ENCODE assay signal across 9 mouse cellular contexts in genomic region chr7:142435524-142435923, GRCm38 (mm10). TPM values are rescaled to one million over a fixed set of nuclear protein-coding genes. Genes with fewer than 3 reads are reported as not detected.
A peak's percentile ranks its signal among the peaks of the same experiment; 100 is the strongest.
DNase-seq lines count a peak whose midpoint lies in the region; ATAC-seq lines count a peak whose summit lies in the region.
"Had no signal": no experiment of that assay in that cellular context is flagged by ENCODE, and none has a peak within 500 bp of the region (broad histone marks: within the 10 kb centered on the region; RNA-seq: fewer than 3 reads in every experiment).

No protein-coding gene starts in this region.

- H3K9ac ChIP-seq in kidney, embryonic 16.5 days (replicated peaks; ENCODE audit: low read length), result 0 out of 2 replicates have a peak overlapping the region, but pooled peaks have one; percentile 9

- H3K27ac ChIP-seq in kidney, embryonic 16.5 days (ENCODE audit: low read length), result no peak overlapping the region

- H3K36me3 ChIP-seq in kidney, embryonic 16.5 days (ENCODE audit: insufficient read depth, low read length), result no peaks in the 10 kb centered on the region

- no peak overlapping the region for H3K4me3 ChIP-seq in kidney, embryonic 16.5 days (ENCODE audit: low read length)

- no peaks in the 10 kb centered on the region for H3K9me3 ChIP-seq in kidney, embryonic 16.5 days (ENCODE audit: low read length)

- H3K4me1 ChIP-seq in kidney, embryonic 16.5 days (ENCODE audit: insufficient read depth, low read length), result peaks cover 22% of the 10 kb centered on the region

- no peaks in the 10 kb centered on the region for H3K27me3 ChIP-seq in kidney, embryonic 16.5 days (ENCODE audit: insufficient read depth, low read length)

- 25% methylated on average over 4 of the region's 4 CpGs for WGBS in kidney, embryonic 16.5 days

- ATAC-seq in kidney, embryonic 16.5 days (ENCODE audit: low FRiP score, low TSS enrichment), result no peak
- peak; percentile 63 for ATAC-seq in neutrophil, adult 5-6 weeks (ENCODE audit: extremely low read depth, insufficient number of reproducible peaks, low FRiP score, poor library complexity, severe bottlenecking)

- no peak overlapping the region for H3K4me2 ChIP-seq in kidney, embryonic 16.5 days (replicated peaks; ENCODE audit: low read depth, low read length)

- peak; percentile 70 to 72 for DNase-seq in B cell, adult 2 months
- peak; percentile 46 for DNase-seq in MEL-GATA-1-ER (ENCODE audit: extremely low read depth, low read depth)
- peak; percentile 84 for DNase-seq in cerebellum, adult 9-10 months
- peak; percentile 64 for DNase-seq in gastrocnemius, postnatal 10 days
- DNase-seq in liver, result peak; percentile 64
- DNase-seq in thymus, postnatal 14 days, result peak; percentile 85

RNA-seq across cellular contexts. Expression of gene Syt8, which starts 0.9 kb away (rescaled TPM):
- under 1 TPM in 1 of 2 experiments, not detected in 1; 0.36 TPM for total RNA-seq in gastrocnemius, postnatal 10 days (2021)
- polyA plus RNA-seq in kidney, embryonic 16.5 days (2015; fragmentation: Nextera tagmentation; extraction: Ambion mirVana), result 2.3 and 4.0 TPM in 2 replicates
- total RNA-seq in neutrophil, adult 5-6 weeks (2017), result 1.4 and 3.2 TPM in 2 replicates

RNA-seq across cellular contexts. Expression of gene Tnni2, which starts 6.1 kb away (rescaled TPM):
- over 10,000 TPM; 11,296 to 12,937 TPM for total RNA-seq in gastrocnemius, postnatal 10 days (2021)
- 11.9 and 12.0 TPM in 2 replicates for polyA plus RNA-seq in kidney, embryonic 16.5 days (2015; fragmentation: Nextera tagmentation; extraction: Ambion mirVana)
- 18.2 and 31.9 TPM in 2 replicates for total RNA-seq in neutrophil, adult 5-6 weeks (2017)

RNA-seq across cellular contexts. Expression of gene Lsp1, which starts 25.1 kb away (rescaled TPM):
- total RNA-seq in gastrocnemius, postnatal 10 days (2021), result 10 to 100 TPM; 14.4 to 24.4 TPM
- polyA plus RNA-seq in kidney, embryonic 16.5 days (2015; fragmentation: Nextera tagmentation; extraction: Ambion mirVana), result 141 and 156 TPM in 2 replicates
- total RNA-seq in neutrophil, adult 5-6 weeks (2017), result 1,761 and 1,798 TPM in 2 replicates

RNA-seq across cellular contexts. Expression of gene Ctsd, which starts 47.7 kb away (rescaled TPM):
- total RNA-seq in gastrocnemius, postnatal 10 days (2021), result 100 to 1,000 TPM; 249 to 254 TPM
- 398 and 453 TPM in 2 replicates for polyA plus RNA-seq in kidney, embryonic 16.5 days (2015; fragmentation: Nextera tagmentation; extraction: Ambion mirVana)
- 408 and 447 TPM in 2 replicates for total RNA-seq in neutrophil, adult 5-6 weeks (2017)

RNA-seq across cellular contexts. Expression of gene Gm49369, which starts 53.1 kb away (rescaled TPM):
- 1 to 10 TPM in 1 of 2 experiments, not detected in 1; 1.0 TPM for total RNA-seq in gastrocnemius, postnatal 10 days (2021)
- polyA plus RNA-seq in kidney, embryonic 16.5 days (2015; fragmentation: Nextera tagmentation; extraction: Ambion mirVana), result 4.4 TPM in 1 of 2 replicates, not detected in the other
- total RNA-seq in neutrophil, adult 5-6 weeks (2017), result 494 and 495 TPM in 2 replicates
- polyA plus RNA-seq: heart, embryonic 16.5 days had no signal

Comparison
In these comparisons a context has a peak if more than half of its experiments do, and no peak if none do; other contexts are left out.
1. RNA of gene Tnni2, which starts 6.1 kb away (total RNA-seq): 11,296 to 12,937 TPM in gastrocnemius, postnatal 10 days; 18.2 to 31.9 TPM in neutrophil, adult 5-6 weeks; every median in the first group is over 100 times any median in the second.
2. RNA of gene Lsp1, which starts 25.1 kb away (total RNA-seq): 1,761 to 1,798 TPM in neutrophil, adult 5-6 weeks; 14.4 to 24.4 TPM in gastrocnemius, postnatal 10 days; every median in the first group is over 10 times any median in the second.
3. Peak in every context shown above with its lines, with median percentiles within 50 percentile points of each other: DNase-seq.